Mouse (Mus musculus) skeletal muscle tissue, adult 2 months (tissue): ENCODE measurements around the gene Avpi1.

Source experiments
- DNase-seq: peaks from one replicate; pipeline ENCODE4 v3.0.0-alpha.2; 2012; ENCODE audit warnings: low read depth, low spot score

Gene Avpi1

GRCm38 (mm10) chr19:42144541-42145167, 15.8 kb upstream of the Avpi1 start:
- peak; percentile 84 for DNase-seq

GRCm38 (mm10) chr19:42144067-42144466, 15.2 kb upstream of the Avpi1 start:
- no peak for DNase-seq

GRCm38 (mm10) chr19:42142757-42143156, 13.9 kb upstream of the Avpi1 start:
- DNase-seq, result no peak

- no peak for DNase-seq
Observed at GRCm38 (mm10) chr19:42141998-42142397, 13.1 kb upstream of the Avpi1 start.

GRCm38 (mm10) chr19:42139724-42140517, 11.1 kb upstream of the Avpi1 start:
- DNase-seq, result no peak

- no peak for DNase-seq
Observed at GRCm38 (mm10) chr19:42138517-42139285, 9.8 kb upstream of the Avpi1 start.

GRCm38 (mm10) chr19:42137167-42137672, 8.4 kb upstream of the Avpi1 start:
- no peak for DNase-seq

GRCm38 (mm10) chr19:42136126-42136525, 7.3 kb upstream of the Avpi1 start:
- DNase-seq, result no peak

- no peak for DNase-seq
Observed at GRCm38 (mm10) chr19:42135070-42135469, 6.2 kb upstream of the Avpi1 start.

- DNase-seq, result no peak
Observed at GRCm38 (mm10) chr19:42131101-42131500, 2.2 kb upstream of the Avpi1 start.

GRCm38 (mm10) chr19:42130294-42130606, 1.4 kb upstream of the Avpi1 start:
- no peak for DNase-seq

- DNase-seq, result no peak
Observed at GRCm38 (mm10) chr19:42129509-42130293, 842 bp upstream of the Avpi1 start.

- no peak for DNase-seq
Observed at GRCm38 (mm10) chr19:42128052-42128740, 663 bp downstream of the Avpi1 start.

- DNase-seq, result no peak
Observed at GRCm38 (mm10) chr19:42127024-42127423, 1.8 kb downstream of the Avpi1 start.

GRCm38 (mm10) chr19:42126219-42126605, 2.6 kb downstream of the Avpi1 start:
- no peak for DNase-seq

- DNase-seq, result no peak
Observed at GRCm38 (mm10) chr19:42125501-42126218, 3.2 kb downstream of the Avpi1 start.

- DNase-seq, result no peak
Observed at GRCm38 (mm10) chr19:42124684-42125083, 4.2 kb downstream of the Avpi1 start.

- DNase-seq, result no peak
Observed at GRCm38 (mm10) chr19:42120451-42120850, 8.4 kb downstream of the Avpi1 start.

- no peak for DNase-seq
Observed at GRCm38 (mm10) chr19:42118596-42118995, 10.3 kb downstream of the Avpi1 start.

- DNase-seq, result no peak
Observed at GRCm38 (mm10) chr19:42118142-42118541, 10.7 kb downstream of the Avpi1 start.
